Mouse (Mus musculus): ENCODE measurements at regions not wholly inside any gene's neighbourhood (a gene's known extent, or its start where the extent isn't known, plus 50 kb on each side); places are given as distances from the start of the nearest gene placed in this dataset.

DNA sequence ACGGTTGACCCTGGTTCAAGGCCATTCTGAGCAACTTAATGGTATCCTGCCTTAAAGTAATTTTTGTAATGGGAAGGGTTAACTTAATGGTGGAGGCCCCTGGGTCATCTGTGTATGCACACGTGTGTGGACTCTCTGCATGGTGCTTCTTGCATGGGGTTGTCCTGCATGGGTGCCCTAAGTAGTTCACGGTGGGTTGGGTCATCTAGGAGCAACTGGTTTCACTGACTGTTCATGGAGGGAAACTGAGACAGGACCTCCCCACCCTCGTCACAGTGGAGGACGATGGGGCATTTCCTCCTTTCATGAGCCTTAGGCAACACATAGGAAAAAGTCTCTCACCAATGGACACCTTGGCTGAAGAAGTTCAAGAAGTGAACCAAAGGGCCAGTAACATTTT lies 123.4 kb downstream of the Gm11011 start:
- Histone ChIP-seq H3K9me3 (ENCODE audit: control insufficient read depth, low read length) (no peaks in the 10 kb centered on the region), H3K4me2 (no peak overlapping the region), H3K27me3 (ENCODE audit: control insufficient read depth, insufficient read depth, low read length) (no peaks in the 10 kb centered on the region), H3K4me1 (ENCODE audit: control insufficient read depth, insufficient read depth, low read length) (no peaks in the 10 kb centered on the region), H3K36me3 (ENCODE audit: control insufficient read depth, insufficient read depth, low read length) (no peaks in the 10 kb centered on the region), H3K9ac (ENCODE audit: low read length) (no peak overlapping the region), H3K27ac (ENCODE audit: low read depth, low read length) (no peak overlapping the region), H3K4me3 (ENCODE audit: low read depth, low read length) (no peak overlapping the region)
- DNase-seq (ENCODE audit: low spot score, missing footprints) (no peak), ATAC-seq (ENCODE audit: low FRiP score) (no peak)
- WGBS: 92% methylated on average over 5 of the region's 5 CpGs

DNA sequence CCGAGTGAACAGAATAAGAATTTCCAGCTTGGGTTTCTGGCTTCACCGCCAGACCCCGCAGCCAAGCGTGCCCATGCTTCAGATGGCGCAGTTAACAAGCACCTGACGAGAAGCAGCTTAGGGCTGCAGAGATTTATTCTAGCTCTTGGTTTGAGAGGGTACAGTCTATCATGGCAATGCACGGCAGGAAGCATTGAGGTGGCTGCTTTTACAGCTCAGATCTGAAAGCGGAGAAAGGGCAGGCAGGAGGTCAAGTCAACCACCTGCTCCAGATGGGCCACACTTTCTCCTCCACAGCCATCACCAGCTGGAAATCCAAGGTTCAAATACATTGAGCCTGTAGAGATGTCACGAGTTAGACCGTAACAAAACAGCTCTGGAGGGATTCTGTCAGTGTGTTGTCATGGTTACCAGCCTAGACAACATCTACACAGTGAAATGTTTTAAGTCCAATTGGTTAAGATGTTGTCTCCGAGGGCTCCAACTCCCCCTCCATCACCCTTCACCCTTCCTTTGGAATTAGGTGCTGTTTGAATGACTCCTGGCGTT lies 126.0 kb downstream of the Gm11011 start:
- no peaks in the 10 kb centered on the region for H3K9me3 ChIP-seq (ENCODE audit: control insufficient read depth, low read length)
- DNase-seq (ENCODE audit: low spot score, missing footprints): peak; percentile 59
- no peaks in the 10 kb centered on the region for H3K27me3 ChIP-seq (ENCODE audit: control insufficient read depth, insufficient read depth, low read length)
- H3K27ac ChIP-seq (ENCODE audit: low read depth, low read length): no peak overlapping the region
- H3K4me3 ChIP-seq (ENCODE audit: low read depth, low read length): no peak overlapping the region
- H3K4me1 ChIP-seq (ENCODE audit: control insufficient read depth, insufficient read depth, low read length): no peaks in the 10 kb centered on the region
- no peak overlapping the region for H3K4me2 ChIP-seq
- H3K9ac ChIP-seq (ENCODE audit: low read length): no peak overlapping the region
- ATAC-seq (ENCODE audit: low FRiP score): no peak
- WGBS: 77% methylated on average over 12 of the region's 12 CpGs
- no peaks in the 10 kb centered on the region for H3K36me3 ChIP-seq (ENCODE audit: control insufficient read depth, insufficient read depth, low read length)

DNA sequence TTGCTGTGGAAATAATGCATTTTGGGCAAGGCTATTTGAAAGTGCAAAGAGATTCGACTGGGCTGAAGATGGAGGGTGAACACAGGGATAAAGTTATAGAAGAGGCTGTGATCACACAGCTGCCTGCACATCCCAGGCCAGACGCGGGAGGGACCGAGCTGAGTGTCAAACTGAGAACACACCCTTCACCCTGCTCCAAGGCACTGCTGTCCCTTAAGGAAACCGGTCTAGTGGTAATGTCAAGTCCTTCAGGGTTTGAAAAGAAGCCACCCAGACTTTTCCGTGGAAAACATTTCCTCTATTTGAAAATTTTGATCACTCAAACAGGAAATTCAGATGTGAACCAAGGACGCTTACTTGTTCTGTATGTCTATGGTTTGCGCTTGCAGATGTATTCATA lies 134.6 kb downstream of the Gm11011 start:
- Histone ChIP-seq H3K4me1 (ENCODE audit: control insufficient read depth, insufficient read depth, low read length) (no peaks in the 10 kb centered on the region), H3K9ac (ENCODE audit: low read length) (no peak overlapping the region), H3K4me3 (ENCODE audit: low read depth, low read length) (no peak overlapping the region), H3K4me2 (no peak overlapping the region), H3K9me3 (ENCODE audit: control insufficient read depth, low read length) (no peaks in the 10 kb centered on the region), H3K36me3 (ENCODE audit: control insufficient read depth, insufficient read depth, low read length) (no peaks in the 10 kb centered on the region), H3K27me3 (ENCODE audit: control insufficient read depth, insufficient read depth, low read length) (no peaks in the 10 kb centered on the region), H3K27ac (ENCODE audit: low read depth, low read length) (no peak overlapping the region)
- ATAC-seq (ENCODE audit: low FRiP score) (no peak), DNase-seq (ENCODE audit: low spot score, missing footprints) (peak; percentile 68)
- 88% methylated on average over 8 of the region's 8 CpGs for WGBS

DNA sequence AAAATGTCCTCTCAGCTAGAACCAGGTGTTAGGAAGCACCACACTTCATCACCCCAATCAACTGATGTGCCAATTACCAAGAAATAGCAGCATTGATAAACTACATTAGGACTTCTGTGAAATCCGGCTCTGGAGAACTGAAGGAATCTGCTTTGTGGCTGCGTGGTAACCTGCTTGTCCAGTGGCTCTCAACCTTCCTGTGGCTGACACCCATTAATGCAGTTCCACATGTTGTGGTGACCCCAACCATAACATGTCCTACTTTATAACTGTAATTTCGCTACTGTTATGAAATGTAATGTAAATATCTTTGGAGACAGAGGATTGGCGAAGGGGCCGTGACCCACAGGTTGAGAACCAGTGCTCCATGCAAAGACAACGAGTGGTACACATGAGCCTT lies 136.7 kb downstream of the Gm11011 start:
- H3K4me1 ChIP-seq (ENCODE audit: control insufficient read depth, insufficient read depth, low read length): no peaks in the 10 kb centered on the region
- peak; percentile 74 for DNase-seq (ENCODE audit: low spot score, missing footprints)

DNA sequence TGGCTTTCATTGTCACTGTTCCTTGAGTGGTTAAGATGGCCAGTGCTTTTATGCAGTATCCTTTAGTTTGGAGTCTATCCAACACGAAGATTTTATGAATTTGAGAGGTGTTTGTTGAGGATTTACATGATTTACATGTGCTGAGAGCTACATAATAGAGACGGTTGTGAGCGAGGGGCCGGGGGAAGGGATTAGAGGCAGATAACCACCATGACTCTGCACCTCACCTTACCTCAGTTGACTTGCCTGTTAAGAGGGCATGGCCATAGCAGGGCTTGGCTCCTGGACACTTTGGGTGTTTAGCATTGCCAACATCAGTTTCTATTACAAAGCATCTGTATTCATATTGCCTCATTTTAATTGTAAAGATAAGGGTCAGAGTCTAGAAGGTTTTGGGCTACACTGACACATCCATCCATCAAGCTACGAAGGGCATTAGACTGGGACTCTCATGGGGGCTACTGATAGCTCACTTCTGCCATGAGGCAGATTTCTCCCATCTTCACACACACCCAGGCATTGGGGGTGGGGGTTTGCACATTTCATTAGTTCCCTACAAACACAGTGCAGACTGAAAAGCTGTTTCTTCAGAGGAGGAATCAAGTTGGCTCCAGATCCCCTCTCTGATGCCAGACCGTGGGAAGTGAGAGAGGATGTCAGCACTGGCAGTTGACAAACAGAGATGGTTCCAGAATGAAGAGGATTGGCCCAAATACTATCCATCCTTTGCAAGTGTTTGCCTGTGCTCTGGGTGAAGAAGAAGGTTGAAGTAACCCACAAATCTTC lies 139.9 kb downstream of the Gm11011 start:
- H3K9me3 ChIP-seq (ENCODE audit: control insufficient read depth, low read length): no peaks in the 10 kb centered on the region
- ATAC-seq (ENCODE audit: low FRiP score): no peak
- no peak overlapping the region for H3K9ac ChIP-seq (ENCODE audit: low read length)
- WGBS: 78% methylated on average over 6 of the region's 6 CpGs
- H3K4me1 ChIP-seq (ENCODE audit: control insufficient read depth, insufficient read depth, low read length): no peaks in the 10 kb centered on the region
- no peak overlapping the region for H3K4me2 ChIP-seq
- no peaks in the 10 kb centered on the region for H3K27me3 ChIP-seq (ENCODE audit: control insufficient read depth, insufficient read depth, low read length)
- no peak overlapping the region for H3K27ac ChIP-seq (ENCODE audit: low read depth, low read length)
- H3K36me3 ChIP-seq (ENCODE audit: control insufficient read depth, insufficient read depth, low read length): no peaks in the 10 kb centered on the region
- DNase-seq (ENCODE audit: low spot score, missing footprints): peak; percentile 44
- no peak overlapping the region for H3K4me3 ChIP-seq (ENCODE audit: low read depth, low read length)

More for the DNA sequence above, 136.7 kb downstream of the Gm11011 start:
- Histone ChIP-seq H3K27ac (ENCODE audit: low read depth, low read length) (no peak overlapping the region), H3K9me3 (ENCODE audit: control insufficient read depth, low read length) (no peaks in the 10 kb centered on the region), H3K36me3 (ENCODE audit: control insufficient read depth, insufficient read depth, low read length) (no peaks in the 10 kb centered on the region), H3K27me3 (ENCODE audit: control insufficient read depth, insufficient read depth, low read length) (no peaks in the 10 kb centered on the region), H3K4me3 (ENCODE audit: low read depth, low read length) (no peak overlapping the region), H3K9ac (ENCODE audit: low read length) (no peak overlapping the region), H3K4me2 (no peak overlapping the region)
- ATAC-seq (ENCODE audit: low FRiP score): no peak
- 88% methylated on average over 6 of the region's 6 CpGs for WGBS

DNA sequence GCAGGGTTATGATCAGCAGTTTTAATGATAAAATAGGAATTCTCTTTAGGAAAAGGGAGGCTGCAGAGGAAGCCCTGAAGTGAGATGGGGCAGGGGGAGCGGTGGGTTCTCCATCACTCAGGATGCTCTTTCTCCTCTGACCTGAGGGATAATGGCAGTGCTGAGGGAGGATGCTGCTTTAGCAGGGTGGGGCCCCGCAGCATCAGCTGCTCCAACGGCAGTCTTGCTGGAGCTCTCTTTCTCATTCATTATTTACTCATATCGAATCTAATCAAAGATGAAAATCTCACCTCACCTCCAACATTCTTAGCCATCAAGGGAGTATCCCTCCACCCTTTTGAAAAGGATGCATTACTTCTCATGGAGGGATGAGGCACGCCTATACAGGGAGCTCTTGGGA lies 141.7 kb downstream of the Gm11011 start:
- Histone ChIP-seq H3K27me3 (ENCODE audit: control insufficient read depth, insufficient read depth, low read length) (no peaks in the 10 kb centered on the region), H3K27ac (ENCODE audit: low read depth, low read length) (no peak overlapping the region), H3K9ac (ENCODE audit: low read length) (no peak overlapping the region), H3K4me2 (no peak overlapping the region), H3K36me3 (ENCODE audit: control insufficient read depth, insufficient read depth, low read length) (no peaks in the 10 kb centered on the region), H3K4me3 (ENCODE audit: low read depth, low read length) (no peak overlapping the region), H3K9me3 (ENCODE audit: control insufficient read depth, low read length) (no peaks in the 10 kb centered on the region), H3K4me1 (ENCODE audit: control insufficient read depth, insufficient read depth, low read length) (no peaks in the 10 kb centered on the region)
- WGBS: 81% methylated on average over 5 of the region's 5 CpGs
- DNase-seq (ENCODE audit: low spot score, missing footprints): no peak
- no peak for ATAC-seq (ENCODE audit: low FRiP score)

DNA sequence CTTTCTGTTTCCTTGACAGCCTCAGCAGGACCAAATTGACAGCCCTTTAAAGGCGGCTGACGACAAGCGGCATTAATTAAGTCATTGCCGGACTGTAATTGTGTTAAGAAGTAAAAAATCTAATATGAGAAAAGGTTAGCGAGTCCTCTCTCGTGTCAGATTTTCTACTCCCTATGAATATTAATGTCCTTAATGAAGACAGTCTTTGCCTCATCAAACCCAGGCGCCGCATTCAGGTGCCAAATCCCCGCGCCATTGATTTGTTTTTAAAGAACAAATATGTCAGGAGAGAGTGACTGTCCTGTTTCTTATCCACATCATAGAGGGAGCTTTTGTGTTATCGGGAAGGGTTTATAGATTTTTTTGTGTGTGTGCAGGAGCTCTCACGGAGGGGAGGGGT lies 142.2 kb downstream of the Gm11011 start:
- Histone ChIP-seq H3K4me1 (ENCODE audit: control insufficient read depth, insufficient read depth, low read length) (no peaks in the 10 kb centered on the region), H3K9ac (ENCODE audit: low read length) (no peak overlapping the region), H3K27me3 (ENCODE audit: control insufficient read depth, insufficient read depth, low read length) (no peaks in the 10 kb centered on the region), H3K4me2 (no peak overlapping the region), H3K4me3 (ENCODE audit: low read depth, low read length) (no peak overlapping the region), H3K36me3 (ENCODE audit: control insufficient read depth, insufficient read depth, low read length) (no peaks in the 10 kb centered on the region), H3K9me3 (ENCODE audit: control insufficient read depth, low read length) (no peaks in the 10 kb centered on the region), H3K27ac (ENCODE audit: low read depth, low read length) (no peak overlapping the region)
- peak; percentile 47 for DNase-seq (ENCODE audit: low spot score, missing footprints)
- ATAC-seq (ENCODE audit: low FRiP score): no peak
- WGBS: 80% methylated on average over 12 of the region's 12 CpGs

DNA sequence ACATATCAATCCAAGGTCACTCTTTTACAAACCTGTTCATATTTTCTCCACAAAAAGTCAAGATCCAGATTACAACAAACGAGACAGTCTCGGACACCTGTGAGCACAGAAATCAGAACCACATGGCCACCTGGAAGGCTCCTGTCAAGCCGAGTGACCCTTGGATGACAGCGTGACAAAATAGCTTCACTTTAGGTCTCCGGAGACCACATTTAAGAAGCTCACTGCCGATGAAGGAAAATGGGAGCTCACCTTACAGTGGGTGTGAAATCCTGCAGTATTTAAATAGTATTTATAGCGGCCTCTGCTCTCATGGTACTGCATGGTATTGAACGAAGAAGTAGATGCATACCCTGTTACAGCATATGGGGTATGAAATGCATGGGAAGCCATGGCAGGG lies 144.3 kb downstream of the Gm11011 start:
- Histone ChIP-seq H3K9ac (ENCODE audit: low read length) (no peak overlapping the region), H3K9me3 (ENCODE audit: control insufficient read depth, low read length) (no peaks in the 10 kb centered on the region), H3K4me3 (ENCODE audit: low read depth, low read length) (no peak overlapping the region), H3K36me3 (ENCODE audit: control insufficient read depth, insufficient read depth, low read length) (no peaks in the 10 kb centered on the region), H3K4me2 (no peak overlapping the region), H3K27ac (ENCODE audit: low read depth, low read length) (no peak overlapping the region), H3K4me1 (ENCODE audit: control insufficient read depth, insufficient read depth, low read length) (no peaks in the 10 kb centered on the region), H3K27me3 (ENCODE audit: control insufficient read depth, insufficient read depth, low read length) (no peaks in the 10 kb centered on the region)
- ATAC-seq (ENCODE audit: low FRiP score) (no peak), DNase-seq (ENCODE audit: low spot score, missing footprints) (peak; percentile 54)
- 91% methylated on average over 8 of the region's 8 CpGs for WGBS

DNA sequence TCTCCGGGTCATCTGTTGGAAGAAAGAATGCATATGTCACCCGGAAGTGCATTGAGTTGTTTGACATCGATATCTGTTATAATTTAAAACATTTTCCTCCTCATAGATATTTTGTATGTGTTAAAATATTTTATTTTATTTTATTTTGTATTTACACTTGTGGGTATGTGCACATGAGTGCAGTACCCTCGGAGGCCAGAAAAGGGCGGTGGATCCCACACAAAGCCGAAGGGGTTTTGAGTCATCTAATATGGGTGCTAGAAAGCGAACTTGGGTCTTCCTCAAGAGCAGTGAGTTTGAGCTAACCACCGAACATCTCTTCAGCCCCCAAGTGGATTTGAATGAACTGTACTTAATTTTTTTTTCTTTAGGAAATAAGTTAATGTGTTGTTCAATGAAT lies 156.0 kb downstream of the Gm11011 start:
- Histone ChIP-seq H3K9me3 (ENCODE audit: control insufficient read depth, low read length) (no peaks in the 10 kb centered on the region), H3K4me2 (no peak overlapping the region), H3K36me3 (ENCODE audit: control insufficient read depth, insufficient read depth, low read length) (no peaks in the 10 kb centered on the region), H3K4me1 (ENCODE audit: control insufficient read depth, insufficient read depth, low read length) (no peaks in the 10 kb centered on the region), H3K27me3 (ENCODE audit: control insufficient read depth, insufficient read depth, low read length) (no peaks in the 10 kb centered on the region), H3K27ac (ENCODE audit: low read depth, low read length) (no peak overlapping the region), H3K4me3 (ENCODE audit: low read depth, low read length) (no peak overlapping the region), H3K9ac (ENCODE audit: low read length) (no peak overlapping the region)
- ATAC-seq (ENCODE audit: low FRiP score) (no peak), DNase-seq (ENCODE audit: low spot score, missing footprints) (no peak)
- 93% methylated on average over 8 of the region's 8 CpGs for WGBS
